Mouse (Mus musculus): ENCODE measurements around the gene Nr2f1.
"Not testable (repeated sequence)": the region's sequence is repeated elsewhere in the genome, so short reads cannot be mapped to it uniquely, and the experiment has no call there.

Nr2f1 gene

GRCm38 (mm10) chr13:78199642-78200160, at the start of gene Nr2f1:
Gene Nr2f1 (minus strand): TSS chr13:78199757.
- no peak for DNase-seq

GRCm38 (mm10) chr13:78221680-78222079, 22.1 kb upstream of the Nr2f1 start:
- no peak for DNase-seq

GRCm38 (mm10) chr13:78220238-78220637, 20.7 kb upstream of the Nr2f1 start:
- DNase-seq = not testable (repeated sequence)

- DNase-seq = no peak
Measured at GRCm38 (mm10) chr13:78215223-78215622, 15.7 kb upstream of the Nr2f1 start.

GRCm38 (mm10) chr13:78213155-78213554, 13.6 kb upstream of the Nr2f1 start:
- no peak for DNase-seq

GRCm38 (mm10) chr13:78212111-78212510, 12.6 kb upstream of the Nr2f1 start:
- DNase-seq = no peak

GRCm38 (mm10) chr13:78211231-78212010, 11.9 kb upstream of the Nr2f1 start:
- no peak for DNase-seq

GRCm38 (mm10) chr13:78210748-78211089, 11.2 kb upstream of the Nr2f1 start:
- no peak for DNase-seq

GRCm38 (mm10) chr13:78210029-78210747, 10.6 kb upstream of the Nr2f1 start:
- no peak for DNase-seq

GRCm38 (mm10) chr13:78209611-78210028, 10.1 kb upstream of the Nr2f1 start:
- DNase-seq = no peak

GRCm38 (mm10) chr13:78208689-78209410, 9.3 kb upstream of the Nr2f1 start:
- no peak for DNase-seq

- DNase-seq = no peak
Measured at GRCm38 (mm10) chr13:78207796-78208645, 8.5 kb upstream of the Nr2f1 start.

GRCm38 (mm10) chr13:78206891-78207430, 7.4 kb upstream of the Nr2f1 start:
- DNase-seq = no peak

- no peak for DNase-seq
Measured at GRCm38 (mm10) chr13:78205426-78205825, 5.9 kb upstream of the Nr2f1 start.

GRCm38 (mm10) chr13:78203348-78204061, 3.9 kb upstream of the Nr2f1 start:
- DNase-seq = no peak

GRCm38 (mm10) chr13:78202574-78203347, 3.2 kb upstream of the Nr2f1 start:
- DNase-seq = no peak

GRCm38 (mm10) chr13:78201871-78202565, 2.5 kb upstream of the Nr2f1 start:
- DNase-seq = no peak

GRCm38 (mm10) chr13:78200991-78201870, 1.7 kb upstream of the Nr2f1 start:
- DNase-seq = peak; percentile 31 to 35

- DNase-seq = no peak
Measured at GRCm38 (mm10) chr13:78200407-78200806, 850 bp upstream of the Nr2f1 start.

Measured in thymus, postnatal 36 days (tissue).